Comparison of ENCODE assay signal across 17 mouse cellular contexts in genomic region chr4:33901659-33902058, GRCm38 (mm10).
"Had no signal": no experiment of that assay in that cellular context is flagged by ENCODE, and none has a peak within 500 bp of the region (broad histone marks: within the 10 kb centered on the region; RNA-seq: fewer than 3 reads in every experiment).

No protein-coding gene starts in this region.

- H3K4me3 ChIP-seq: kidney, embryonic 15.5 days; left cerebral cortex, adult 2 months; limb, embryonic 12.5 days; liver, embryonic 13.5 days; lung, embryonic 15.5 days; megakaryocyte, embryonic 14.5 days; myocyte; neural tube, embryonic 15.5 days had no signal

- H3K27ac ChIP-seq: kidney, embryonic 15.5 days; left cerebral cortex, adult 2 months; limb, embryonic 12.5 days; liver, embryonic 13.5 days; lung, embryonic 15.5 days; macrophage; neural tube, embryonic 15.5 days; stomach, postnatal 0 days had no signal

- H3K9me3 ChIP-seq: kidney, embryonic 15.5 days; limb, embryonic 12.5 days; liver, embryonic 13.5 days; lung, embryonic 15.5 days; neural tube, embryonic 15.5 days had no signal

- H3K4me1 ChIP-seq: kidney, embryonic 15.5 days; limb, embryonic 12.5 days; liver, embryonic 13.5 days; lung, embryonic 15.5 days; megakaryocyte, embryonic 14.5 days; neural tube, embryonic 15.5 days had no signal

- H3K9ac ChIP-seq: kidney, embryonic 15.5 days; limb, embryonic 12.5 days; liver, embryonic 13.5 days; liver, postnatal 0 days; lung, embryonic 15.5 days; neural tube, embryonic 15.5 days had no signal

- H3K4me2 ChIP-seq: kidney, embryonic 15.5 days; limb, embryonic 12.5 days; liver, embryonic 13.5 days; lung, embryonic 15.5 days; midbrain, embryonic 11.5 days; neural tube, embryonic 15.5 days had no signal

- ATAC-seq: liver, postnatal 0 days had no signal

- DNase-seq: kidney, postnatal 14 days; liver; liver, embryonic 13.5 days; liver, postnatal 0 days; lung, postnatal 14 days; thymus, adult 18-20 months; thymus, postnatal 14 days had no signal

- H3K27me3 ChIP-seq: kidney, embryonic 15.5 days; limb, embryonic 12.5 days; liver, embryonic 13.5 days; lung, embryonic 15.5 days; megakaryocyte, embryonic 14.5 days; neural tube, embryonic 15.5 days had no signal

- H3K36me3 ChIP-seq: kidney, embryonic 15.5 days; limb, embryonic 12.5 days; liver, embryonic 13.5 days; lung, embryonic 15.5 days; neural tube, embryonic 15.5 days had no signal
